Mouse (Mus musculus) ovary, adult 2 months (tissue): Measurements from ENCODE around the gene Taf10. TPM values are rescaled to one million over a fixed set of nuclear protein-coding genes. Genes with fewer than 3 reads are reported as not detected.

ENCODE experiments used
- polyA plus RNA-seq: library from polyadenylated mRNA; depleted of rRNA; stranded (reverse); fragments of >200 nt; gene quantifications from 2 replicates; pipeline ENCODE4 v1.2.3, GENCODE M21; 2012; rRNA removed

Gene Taf10
- 682 and 827 TPM in 2 replicates for polyA plus RNA-seq

DNA sequence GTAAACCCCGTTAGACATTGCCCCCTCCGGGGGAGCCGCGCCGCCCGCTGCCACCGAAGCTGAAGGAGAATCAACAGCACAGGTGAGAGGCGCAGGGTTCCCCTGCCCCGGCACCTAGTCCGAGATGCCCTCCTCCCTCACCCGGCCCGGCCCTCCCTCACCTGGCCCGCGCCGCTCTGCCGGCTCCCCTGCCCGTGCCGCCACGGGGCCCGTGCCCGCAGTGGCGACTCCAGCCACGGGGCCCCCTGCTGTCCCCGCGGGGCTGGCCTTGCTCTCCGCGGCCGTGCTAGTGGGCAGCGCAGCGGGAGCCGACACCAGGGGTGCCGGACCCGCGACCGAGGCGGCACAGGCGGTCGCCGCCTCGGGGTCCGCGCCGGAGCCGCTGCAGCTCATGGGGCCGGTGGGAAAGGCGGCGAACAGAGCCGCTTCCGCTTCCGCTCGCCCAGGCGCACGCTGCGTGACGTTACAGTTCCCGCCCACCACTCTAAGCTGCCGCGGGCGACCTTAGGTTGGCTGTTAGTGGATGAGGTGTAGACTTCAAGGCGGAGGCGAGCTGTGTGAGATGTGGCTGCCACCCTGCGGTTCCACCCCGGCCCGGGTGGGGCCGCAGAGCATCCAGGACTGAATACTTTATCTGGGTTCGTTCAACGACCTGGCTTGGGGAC, at the start of gene Taf10:
TSS of gene Taf10 (minus strand) at position 436 of the 665 bp plus-strand sequence.

DNA sequence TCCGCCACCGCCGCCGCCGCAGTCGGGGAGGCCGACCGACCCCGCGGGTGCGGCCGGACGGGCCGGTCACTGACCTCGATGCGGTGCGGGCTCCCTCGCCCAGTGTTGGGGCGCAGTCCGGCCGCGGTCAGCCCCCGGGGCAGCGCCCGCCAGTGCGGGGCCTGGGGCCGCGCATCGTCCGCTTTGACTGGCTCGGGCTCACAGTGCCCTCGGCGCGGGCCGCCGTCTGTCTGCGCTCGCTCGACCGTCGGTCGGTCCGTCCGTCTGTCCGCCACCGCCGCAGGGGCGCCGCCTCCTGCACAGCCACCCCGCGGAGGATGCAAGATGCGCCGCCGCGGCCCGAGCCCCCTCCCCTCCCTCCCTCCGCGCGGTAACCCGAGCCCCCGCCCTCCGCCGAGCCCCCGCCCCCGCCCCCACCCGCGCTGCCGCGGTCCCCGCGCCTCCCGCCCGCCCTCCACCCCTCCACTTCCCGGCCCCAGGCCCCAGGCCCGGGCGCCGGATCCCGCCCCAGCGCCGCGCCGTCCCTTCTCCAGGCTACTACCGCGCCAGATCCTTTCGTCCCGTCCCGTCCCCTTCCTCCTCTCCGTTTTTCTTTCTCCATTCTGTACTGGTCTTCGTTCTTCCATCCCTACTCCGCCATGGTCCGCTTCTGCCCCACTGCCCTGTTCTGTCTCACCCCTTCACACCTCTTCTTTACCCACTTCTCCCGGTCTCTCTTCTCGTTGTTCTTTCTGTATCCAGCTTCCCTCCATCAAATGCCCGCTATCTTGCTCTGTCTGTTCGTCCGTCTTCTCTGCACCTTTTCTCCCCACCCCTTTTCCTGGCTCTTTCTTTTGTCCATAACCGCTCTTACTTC, 43.4 kb upstream of the Taf10 start, which contains the start of gene Dchs1:
TSS of gene Dchs1 (minus strand) at position 370 of the 856 bp plus-strand sequence.

DNA sequence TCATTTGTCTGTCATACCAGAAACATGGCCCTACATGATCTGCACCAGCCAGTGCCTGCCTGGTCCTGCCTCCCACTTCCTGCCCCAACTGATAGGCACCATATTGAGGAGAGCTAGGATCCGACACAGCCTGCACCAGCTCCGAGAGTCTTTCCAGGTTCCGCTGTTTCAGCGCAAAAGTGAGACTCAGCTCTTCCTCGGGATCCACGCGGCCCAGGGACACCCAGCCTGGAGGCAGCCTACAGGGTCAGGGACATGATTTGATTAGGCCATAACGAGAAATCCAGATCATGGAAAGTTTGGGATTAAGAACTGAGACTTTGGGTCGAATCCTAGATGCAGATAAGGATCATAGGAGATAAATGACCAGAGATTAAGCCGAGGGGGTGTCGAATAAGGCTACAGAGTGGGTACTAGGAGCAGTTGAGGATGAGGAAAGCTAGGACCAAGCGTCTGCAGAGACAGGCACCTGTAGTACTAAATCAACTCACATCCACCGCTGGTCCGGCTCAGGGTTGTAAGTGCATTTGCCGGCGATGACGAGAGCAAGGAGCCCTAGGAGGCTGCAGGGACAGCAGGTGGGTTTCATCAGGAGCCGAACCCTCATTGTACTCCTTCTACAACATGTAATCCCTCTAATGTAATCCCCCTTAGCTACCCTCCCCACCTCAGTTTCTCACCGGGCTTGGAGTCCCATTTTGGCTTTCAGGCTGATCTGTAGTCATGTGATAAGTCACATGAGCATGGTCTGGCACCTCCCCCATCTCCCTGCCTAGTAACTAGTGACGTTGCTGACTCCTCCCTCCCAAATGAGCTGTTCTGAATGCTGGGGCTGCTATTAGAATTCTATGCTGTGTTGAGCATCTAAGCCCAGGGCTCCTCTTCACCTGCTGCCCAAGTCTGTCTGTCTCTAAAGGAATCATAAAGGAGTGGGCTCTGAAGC, 7.6 kb upstream of the Taf10 start, which contains the start of gene Tpp1:
TSS of gene Tpp1 (minus strand) at position 745 of the 943 bp plus-strand sequence.

DNA sequence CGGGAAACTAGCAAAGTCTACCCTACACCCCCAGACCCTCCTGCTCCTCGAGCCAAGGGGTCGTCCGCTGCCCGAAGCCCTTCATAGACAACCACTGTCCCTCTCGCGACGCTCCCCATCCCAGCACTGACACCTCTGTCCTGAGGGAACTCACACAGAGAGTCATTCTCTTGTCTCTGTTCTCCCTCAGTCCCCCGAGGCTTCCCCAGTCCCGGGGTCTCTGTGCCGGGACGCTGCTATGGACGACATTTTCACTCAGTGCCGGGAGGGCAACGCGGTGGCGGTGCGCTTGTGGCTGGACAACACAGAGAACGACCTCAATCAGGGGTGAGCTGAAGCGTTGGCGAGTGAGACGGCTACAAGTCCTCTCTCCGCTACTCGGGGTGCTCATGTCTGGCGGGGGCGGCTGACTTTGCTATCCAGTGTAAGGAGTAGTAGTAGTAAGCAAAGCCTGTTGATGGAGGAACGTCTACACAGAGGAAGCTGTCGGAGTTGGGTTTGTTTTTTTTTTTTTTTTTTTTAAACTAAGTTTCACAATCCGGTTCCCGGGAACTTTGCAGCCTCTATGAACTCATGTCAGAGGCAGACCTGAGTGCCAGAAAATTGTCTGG, 7.1 kb downstream of the Taf10 start, which contains the start of gene Rrp8:
TSS of gene Rrp8 (minus strand) at position 475 of the 611 bp plus-strand sequence.

DNA sequence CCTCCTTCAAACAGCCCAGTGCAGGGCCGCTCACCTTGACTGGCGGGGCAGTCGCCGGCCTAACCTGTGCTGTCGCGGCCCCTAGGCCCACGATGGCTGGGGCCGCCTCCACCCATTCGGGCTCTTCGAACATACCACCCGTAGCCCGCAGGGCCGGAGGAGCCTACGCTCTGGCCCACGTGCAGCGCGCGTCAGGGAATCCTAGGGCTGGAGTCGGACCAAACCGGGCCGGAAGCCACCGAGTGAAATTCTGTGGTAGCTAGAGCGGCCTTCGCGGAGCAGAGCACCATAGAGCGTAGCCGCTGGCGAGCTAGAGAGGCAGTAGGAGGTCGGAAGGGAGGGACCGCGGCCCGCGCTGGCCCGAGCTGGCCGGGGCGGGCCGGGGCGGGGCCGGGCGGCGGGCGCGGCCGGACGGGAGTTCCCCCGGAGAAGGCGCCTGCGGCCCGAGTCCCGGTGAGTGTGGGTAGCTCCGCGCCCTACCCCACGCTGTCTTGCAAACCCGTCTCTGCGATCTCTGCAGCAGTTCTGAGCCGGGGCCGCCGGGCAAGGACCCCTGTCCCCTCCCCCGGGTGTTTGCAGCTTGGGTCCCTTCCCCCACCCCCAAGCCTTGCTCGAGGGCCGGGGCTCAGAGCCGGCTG, 7.8 kb downstream of the Taf10 start, which contains the start of gene Ilk:
TSS of gene Ilk (plus strand) at position 329 of the 638 bp plus-strand sequence.

Other genes with a start within 250 kb of the Taf10 start
- 46.2 and 47.8 TPM in 2 replicates for gene Smpd1, start 190.0 kb downstream of the Taf10 start, polyA plus RNA-seq
- gene Apbb1, start 162.7 kb downstream of the Taf10 start, polyA plus RNA-seq: 67.2 and 74.9 TPM in 2 replicates
- gene Hpx, start 144.2 kb downstream of the Taf10 start, polyA plus RNA-seq: 1.8 and 5.5 TPM in 2 replicates
- 78.9 and 79.5 TPM in 2 replicates for gene Trim3, start 110.8 kb downstream of the Taf10 start, polyA plus RNA-seq
- gene Timm10b, start 104.3 kb downstream of the Taf10 start, polyA plus RNA-seq: 127 and 182 TPM in 2 replicates
- 101 and 109 TPM in 2 replicates for gene Arfip2, start 103.9 kb downstream of the Taf10 start, polyA plus RNA-seq
- gene Gm45799, start 103.8 kb downstream of the Taf10 start, polyA plus RNA-seq: 312 and 349 TPM in 2 replicates
- gene Dnhd1, start 93.5 kb downstream of the Taf10 start, polyA plus RNA-seq: 3.2 and 3.6 TPM in 2 replicates
- gene Ilk, start 7.8 kb downstream of the Taf10 start, polyA plus RNA-seq: 257 and 273 TPM in 2 replicates
- 13.0 and 13.6 TPM in 2 replicates for gene Rrp8, start 7.0 kb downstream of the Taf10 start, polyA plus RNA-seq
- 138 and 205 TPM in 2 replicates for gene Tpp1, start 7.9 kb upstream of the Taf10 start, polyA plus RNA-seq
- 28.5 and 33.8 TPM in 2 replicates for gene Dchs1, start 43.3 kb upstream of the Taf10 start, polyA plus RNA-seq
- 357 and 435 TPM in 2 replicates for gene Mrpl17, start 66.7 kb upstream of the Taf10 start, polyA plus RNA-seq
- 1.8 and 2.7 TPM in 2 replicates for gene Gm4070, start 209.6 kb upstream of the Taf10 start, polyA plus RNA-seq